Mouse (Mus musculus): ENCODE data around the gene Alyref.
"Not testable (repeated sequence)": the region's sequence is repeated elsewhere in the genome, so short reads cannot be mapped to it uniquely, and the experiment has no call there.

The Alyref gene

DNA sequence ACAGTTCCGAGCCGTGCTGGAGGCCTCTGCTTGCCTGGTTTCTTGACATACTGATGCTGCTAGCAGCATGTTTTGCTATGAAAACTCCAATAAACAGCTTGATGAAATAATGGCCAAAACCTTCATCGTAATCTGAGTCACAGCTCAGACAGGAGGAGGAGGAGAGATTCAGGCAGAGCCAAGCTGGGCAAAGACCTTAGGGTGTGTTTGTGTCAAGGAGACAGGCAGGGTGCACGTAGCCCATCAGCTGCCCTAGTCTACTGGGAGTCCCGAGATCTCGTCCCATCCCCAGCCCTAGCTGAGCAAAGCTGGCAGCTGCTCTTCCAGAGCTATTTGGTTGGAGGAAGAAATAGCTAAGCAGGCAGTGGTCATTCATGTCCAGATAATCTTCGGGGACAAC, 7.5 kb upstream of the Alyref start:
- no peak for DNase-seq (ENCODE audit: low read depth, low spot score)

DNA sequence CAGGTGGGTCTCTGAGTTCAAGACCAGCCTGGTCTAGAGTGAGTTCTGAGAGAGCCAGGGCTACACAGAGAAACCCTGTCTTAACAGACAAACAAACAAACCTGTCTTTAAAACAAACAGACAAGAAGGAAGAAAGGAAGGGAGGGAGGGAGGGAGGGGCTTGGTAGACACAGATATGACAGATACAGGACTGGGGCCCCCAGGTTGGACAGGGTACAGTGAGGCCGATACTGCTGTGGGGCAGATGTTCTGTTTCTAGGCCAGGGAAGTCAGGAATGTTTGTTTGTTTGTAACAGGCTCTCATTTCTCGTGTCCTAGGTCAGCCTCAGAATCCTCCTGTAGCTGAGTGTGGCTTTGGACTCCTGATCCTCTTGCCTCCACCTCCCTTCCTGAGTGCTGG, 5.4 kb upstream of the Alyref start:
- no peak for DNase-seq (ENCODE audit: low read depth, low spot score)

DNA sequence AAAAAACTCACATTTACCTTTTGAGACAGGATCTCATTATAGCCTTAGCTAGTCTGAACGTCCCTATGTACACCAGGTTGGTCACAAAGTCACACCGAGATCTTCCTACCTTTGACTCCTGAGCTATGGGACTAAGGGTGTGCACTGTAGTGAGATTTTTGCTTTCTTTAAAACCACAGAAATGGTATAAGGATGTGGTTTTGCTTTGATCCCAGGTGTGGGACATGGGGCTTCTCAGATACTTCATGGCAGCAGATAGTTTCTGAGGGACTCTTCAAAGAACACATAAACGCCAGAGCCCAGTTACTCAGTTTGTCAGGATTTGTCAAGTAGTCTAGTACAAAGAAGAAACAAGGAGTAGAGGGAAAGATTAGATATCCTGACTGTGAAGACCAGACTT, 2.6 kb upstream of the Alyref start:
- DNase-seq (ENCODE audit: low read depth, low spot score), result peak; percentile 83

DNA sequence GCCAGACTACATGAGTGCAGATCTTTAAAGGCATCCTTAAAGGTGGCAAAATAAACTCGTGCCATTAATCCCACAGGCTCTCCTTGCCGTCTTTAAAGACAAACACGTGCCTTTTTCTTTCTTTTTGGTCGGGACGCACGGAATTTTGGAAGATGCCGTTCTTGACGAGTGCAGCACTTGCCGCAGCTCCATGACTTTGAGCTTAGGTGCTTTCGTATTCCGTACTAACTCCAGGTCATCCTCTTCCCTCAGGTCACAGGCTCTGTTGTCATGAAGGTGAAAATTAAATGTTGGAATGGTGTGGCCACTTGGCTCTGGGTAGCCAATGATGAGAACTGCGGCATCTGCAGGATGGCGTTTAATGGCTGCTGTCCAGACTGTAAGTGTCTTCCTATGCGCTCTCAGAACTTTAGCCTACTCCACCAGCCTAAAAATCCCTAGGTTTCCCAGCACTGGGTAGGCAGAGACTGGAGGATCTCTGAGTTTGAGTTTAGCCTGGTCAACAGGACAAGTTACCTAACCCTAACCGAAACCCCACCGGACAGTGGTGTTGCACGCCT, 905 bp upstream of the Alyref start:
- no peak for DNase-seq (ENCODE audit: low read depth, low spot score)

DNA sequence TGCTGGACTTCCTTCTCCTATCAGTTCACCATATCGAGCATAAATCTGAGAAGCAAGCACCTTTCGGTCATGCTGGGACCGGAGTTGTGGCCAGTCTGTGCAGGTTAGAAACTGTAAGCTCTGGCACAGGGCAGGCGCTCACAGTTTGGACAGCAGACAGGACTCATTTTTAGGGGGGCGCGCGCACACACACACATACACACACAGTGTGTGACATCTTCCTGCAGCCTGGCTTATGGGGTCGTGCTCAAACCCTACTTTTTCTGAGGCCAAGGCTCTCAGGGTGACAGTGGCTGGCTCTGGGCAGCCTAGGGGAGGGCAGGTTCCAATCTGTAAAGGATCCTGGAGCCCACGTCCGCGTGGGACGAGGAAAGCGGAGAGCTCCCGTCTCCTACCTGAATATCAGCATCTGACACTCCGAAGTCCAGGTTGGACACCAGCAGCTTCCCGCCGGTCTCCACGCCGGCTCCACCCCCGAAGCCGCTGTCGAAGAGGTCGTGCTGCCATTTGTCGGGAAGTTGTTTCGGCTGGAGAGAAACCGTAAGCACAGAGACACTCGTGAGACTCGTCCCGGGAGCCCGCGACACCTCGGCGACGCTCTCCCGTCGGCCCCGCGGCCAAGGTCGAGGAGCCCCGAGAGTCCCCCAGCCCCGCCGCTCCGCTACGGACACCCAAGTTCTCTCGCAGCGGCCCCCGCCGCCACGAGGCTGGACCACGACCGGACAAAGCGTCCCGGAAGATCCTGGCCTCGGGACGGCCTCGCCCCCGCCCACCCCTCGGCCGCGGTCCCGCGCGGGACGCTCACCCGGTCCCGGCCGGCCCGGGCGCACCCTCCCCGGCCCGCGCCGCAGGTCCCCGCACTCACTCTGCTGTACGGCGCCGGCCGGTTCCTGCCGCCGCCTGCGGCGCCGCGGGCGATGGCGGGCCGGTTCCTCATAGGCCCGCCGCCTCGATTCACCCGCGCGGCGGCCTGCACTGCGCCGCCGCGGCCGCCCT, 627 bp downstream of the Alyref start:
- DNase-seq (ENCODE audit: low read depth, low spot score), result peak; percentile 39

DNA sequence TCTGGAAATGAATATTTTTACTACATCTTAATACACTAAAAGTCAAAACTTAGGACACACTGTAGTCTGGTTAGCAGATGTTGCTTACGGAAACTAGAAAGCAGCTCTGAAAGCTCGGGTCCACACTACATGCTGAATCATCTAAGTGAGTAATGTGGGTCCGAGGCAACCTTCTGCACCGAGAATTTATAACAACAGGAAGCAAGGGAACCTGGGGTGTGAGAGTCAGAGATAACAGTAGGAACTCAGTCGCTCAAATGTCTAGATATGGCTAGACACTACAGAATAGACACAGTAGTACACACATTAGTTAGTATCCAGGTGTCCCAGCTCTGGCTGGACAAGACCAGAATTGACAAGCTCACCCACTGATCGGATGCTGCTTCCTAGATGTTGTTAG, 9.6 kb downstream of the Alyref start:
- no peak for DNase-seq (ENCODE audit: low read depth, low spot score)

DNA sequence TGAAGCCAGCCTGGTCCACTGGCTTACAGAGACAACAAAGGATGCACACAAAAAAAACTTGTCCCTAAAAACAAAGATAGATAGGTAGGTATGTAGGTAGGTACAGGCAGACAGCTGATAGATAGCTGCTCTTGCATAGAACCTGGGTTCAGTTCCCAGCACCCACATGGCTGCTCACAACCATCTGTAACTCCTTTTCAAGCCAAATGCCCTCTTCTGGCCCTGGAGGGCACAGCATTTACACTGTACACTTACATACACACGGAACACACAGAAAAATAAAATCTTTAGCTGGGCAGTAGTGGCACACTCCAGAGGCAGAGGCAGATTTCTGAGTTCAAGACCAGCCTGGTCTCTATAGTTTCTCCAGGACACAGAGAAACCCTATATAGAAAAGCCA, 14.2 kb downstream of the Alyref start:
- DNase-seq (ENCODE audit: low read depth, low spot score), result no peak

DNA sequence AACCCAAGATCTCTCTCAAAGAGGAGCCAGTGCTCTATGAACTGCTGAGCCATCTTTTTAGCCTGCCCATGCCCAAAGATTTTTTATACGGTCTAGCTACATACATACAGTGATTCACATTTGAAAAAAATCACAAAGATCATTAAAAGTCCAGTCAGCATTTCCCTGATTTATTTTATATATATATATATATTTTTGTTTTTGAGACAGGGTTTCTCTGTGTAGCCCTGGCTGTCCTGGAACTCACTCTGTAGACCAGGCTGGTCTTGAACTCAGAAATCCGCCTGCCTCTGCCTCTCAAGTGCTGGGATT, 15.2 kb downstream of the Alyref start:
- DNase-seq (ENCODE audit: low read depth, low spot score), result not testable (repeated sequence)

DNA sequence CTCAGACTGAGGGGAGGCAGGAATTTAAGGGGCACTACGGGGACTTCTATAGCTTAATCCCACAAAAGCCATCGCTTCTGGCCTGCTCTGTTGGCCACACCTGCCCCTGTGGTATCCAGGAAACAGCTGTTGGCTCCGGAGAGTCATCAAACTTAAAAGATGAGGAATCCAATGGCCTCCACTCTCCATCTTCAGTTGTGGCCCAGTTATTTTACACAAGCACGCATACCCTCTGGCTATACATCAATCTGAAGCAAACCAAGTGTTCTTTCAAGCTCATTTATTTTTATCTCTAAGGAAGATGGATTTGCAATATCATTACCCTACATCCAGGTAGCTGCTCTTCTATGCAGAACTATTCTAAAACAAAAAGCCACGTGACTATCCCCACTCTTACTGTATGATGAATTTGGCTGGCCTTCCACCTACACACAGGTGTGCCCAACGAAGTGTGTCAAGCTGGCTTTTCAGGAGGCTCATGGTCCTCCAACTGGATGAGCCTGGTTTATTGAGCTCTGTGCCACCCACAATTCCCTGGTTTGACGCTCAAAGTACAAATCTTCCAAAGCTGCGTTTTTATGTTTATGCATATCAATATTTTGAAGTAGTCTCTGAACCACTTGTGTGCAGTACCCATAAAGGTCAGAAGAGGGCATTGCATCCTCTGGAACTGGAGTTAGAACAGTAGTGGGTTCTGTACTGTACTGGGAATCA, 15.7 kb downstream of the Alyref start:
- DNase-seq (ENCODE audit: low read depth, low spot score), result peak; percentile 73

DNA sequence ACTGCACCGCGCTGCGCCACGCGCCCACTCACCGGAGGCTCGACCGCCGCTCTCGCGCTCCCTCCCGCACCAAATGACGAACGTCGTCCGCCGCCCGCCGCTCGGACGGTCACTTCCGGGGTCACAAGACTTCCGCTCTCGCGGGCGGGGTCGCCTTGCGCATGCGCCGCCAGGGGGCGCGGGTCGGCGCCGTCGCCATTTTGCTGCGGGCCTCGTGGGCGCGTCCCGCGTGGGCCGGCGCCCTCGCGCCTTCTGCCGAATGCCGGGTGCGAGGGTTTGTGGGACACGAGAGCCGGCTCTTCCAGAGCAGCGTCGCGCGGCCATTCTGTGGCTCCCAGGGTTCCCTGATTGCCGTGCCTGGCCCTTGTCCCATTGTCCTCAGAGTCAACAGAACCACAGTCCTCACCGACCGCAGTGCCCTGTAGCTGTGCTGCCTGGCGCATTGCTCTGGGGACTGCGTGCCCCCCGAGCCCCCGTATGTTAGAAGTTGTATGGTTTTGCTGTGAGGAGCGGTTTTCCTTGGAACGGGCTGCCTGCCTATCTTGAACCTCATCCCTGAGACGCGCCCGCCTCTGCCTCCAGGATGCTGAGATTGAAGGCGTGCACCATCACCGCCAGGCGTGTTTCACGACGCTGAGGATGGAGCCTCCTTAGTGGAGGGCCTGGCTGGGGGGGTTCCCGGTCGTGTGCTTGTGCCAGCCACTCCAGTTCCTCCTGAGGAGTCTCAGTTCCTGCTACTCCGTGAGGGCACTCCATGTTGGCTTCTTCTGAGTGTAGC, 16.5 kb downstream of the Alyref start, which contains the start of gene Arhgdia:
Arhgdia (minus strand) TSS at position 135 of the 778 bp plus-strand sequence.
- peak; percentile 92 for DNase-seq (ENCODE audit: low read depth, low spot score)

DNA sequence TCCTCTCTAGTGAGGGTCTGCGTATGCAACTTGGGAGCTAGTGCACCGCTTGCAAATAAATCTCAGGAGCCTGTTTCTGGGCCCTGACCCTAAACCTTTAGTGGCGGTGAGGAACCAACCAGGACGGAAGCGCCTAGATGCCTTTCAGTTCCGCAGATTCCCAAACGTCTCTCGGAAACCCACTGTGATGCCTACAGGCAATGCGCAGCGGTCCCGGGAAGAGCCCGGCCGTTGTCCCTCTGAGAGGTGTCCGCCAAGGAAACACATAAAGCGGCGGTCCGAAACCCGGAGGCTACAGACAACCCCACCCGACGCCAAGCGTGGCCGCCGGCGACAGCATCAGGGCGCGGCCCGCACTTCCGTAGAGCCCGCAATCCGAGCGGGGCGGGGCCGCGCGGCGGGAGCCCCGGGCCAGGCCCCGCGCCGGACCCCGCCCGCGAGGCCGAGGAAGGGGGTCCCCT, 17.3 kb downstream of the Alyref start:
- peak; percentile 67 for DNase-seq (ENCODE audit: low read depth, low spot score)

DNA sequence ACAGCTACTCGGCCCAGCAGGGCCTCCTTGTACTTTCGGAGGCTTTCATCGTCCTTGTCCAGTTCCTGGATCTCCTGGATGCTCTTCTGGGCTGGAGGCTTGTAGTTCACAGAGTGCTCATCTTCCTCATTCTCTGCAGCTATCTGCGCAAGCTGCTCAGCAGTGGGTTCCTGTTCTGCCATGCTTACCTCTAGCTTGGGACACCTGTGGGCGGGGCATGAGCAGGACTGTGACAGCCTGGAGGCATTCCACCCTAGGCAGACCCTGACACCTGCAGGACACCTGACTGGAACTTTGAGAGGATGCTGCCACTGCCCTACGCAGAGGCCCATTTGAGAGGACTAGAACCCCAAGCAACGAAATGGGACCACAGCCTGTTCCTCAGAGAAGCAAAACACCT, 18.0 kb downstream of the Alyref start:
- peak; percentile 47 for DNase-seq (ENCODE audit: low read depth, low spot score)

DNA sequence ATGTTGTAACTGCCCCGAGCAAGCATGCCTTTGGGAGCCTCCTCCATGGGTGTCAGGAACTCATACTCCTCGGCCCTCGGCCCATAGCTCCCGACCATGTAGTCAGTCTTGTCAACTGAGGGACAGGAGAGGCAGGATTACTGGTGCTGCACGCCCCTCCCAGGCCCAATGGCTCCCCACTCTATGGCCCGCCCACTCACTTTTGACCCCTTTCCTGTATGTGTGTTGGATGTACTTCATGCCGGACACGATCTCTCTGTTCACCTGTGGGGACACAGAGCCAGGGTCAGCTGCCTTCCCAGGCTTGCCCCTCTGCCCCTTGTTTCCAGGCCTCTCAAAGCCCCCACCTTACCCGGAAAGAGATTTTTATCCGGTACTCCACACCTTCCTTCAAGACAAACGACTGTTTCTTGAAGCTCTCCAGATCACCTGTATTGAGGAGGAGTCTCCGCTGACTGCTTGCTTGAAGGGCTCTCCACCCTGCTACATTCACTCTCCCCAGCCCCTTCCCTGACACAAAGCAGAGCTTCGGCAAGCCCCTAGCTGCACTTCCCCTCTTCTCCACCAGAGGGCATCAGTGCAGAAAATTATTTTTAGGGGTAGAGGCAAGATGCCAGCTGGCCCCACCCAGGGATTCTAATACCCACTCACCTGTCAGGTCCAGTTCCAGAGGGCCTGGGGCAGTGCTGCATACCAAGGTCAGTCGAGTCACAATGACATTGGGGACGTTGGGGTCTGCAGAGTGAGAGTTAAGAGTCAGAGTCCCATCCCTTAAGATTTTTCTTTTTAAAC, 18.7 kb downstream of the Alyref start:
- DNase-seq (ENCODE audit: low read depth, low spot score), result peak; percentile 80

DNA sequence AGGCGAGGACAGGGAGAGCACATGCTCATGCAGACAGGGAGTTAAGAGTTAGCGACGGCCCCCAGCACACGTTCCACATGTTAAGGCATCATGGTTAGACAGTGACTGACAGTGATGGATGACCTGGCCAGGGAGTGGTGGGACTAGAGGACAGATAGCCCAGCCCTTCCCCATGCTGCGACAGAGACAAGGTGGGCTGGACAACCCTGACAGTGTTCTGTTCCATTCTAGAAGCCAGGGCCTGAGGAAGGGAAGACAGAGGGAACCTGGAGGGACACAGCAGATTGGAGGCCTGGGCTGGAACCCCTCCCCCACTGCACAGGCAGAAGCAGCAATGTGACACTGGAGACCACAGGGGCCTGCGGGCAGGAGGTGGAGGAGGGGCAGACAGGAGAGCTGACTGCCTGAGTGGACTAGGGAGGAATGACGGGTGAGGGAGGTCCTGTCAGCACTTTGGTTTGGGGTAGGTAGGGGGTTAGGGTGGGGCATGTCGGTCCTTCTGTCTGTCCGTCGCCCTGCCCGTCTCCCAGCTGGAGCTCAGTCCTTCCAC, 19.4 kb downstream of the Alyref start:
- DNase-seq (ENCODE audit: low read depth, low spot score), result no peak

DNA sequence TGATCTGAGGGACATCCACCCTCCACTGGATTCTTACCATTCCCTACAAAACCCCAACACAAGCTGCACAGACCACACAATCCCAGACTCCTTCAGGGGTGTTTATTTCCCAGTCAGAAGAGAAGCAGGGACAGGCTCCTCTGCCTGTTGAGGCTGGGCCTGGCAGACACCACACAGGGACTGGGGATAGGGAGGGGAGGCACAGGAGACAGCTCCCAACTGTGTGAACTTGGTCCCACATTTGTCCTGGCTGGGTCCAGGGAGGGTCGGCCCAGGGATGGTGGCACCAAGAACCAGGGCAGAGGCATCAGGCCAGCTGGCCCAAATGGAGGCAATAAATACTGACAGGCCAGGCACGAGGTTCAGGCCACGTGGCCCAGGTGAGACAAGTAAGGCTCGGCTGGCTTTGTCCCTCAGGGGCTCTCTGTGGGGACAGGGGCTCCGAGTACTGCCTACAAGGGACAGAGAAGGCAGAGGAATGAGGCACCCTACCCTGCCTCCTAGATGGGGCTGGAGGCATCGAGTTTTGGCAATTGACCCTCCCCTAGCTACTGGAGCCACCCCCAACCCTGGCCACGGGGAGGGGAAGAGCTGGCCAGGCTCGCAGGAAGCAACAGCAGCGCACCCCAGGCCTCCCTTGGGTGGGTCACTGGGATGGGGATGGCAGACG, 20.0 kb downstream of the Alyref start:
- no peak for DNase-seq (ENCODE audit: low read depth, low spot score)

DNA sequence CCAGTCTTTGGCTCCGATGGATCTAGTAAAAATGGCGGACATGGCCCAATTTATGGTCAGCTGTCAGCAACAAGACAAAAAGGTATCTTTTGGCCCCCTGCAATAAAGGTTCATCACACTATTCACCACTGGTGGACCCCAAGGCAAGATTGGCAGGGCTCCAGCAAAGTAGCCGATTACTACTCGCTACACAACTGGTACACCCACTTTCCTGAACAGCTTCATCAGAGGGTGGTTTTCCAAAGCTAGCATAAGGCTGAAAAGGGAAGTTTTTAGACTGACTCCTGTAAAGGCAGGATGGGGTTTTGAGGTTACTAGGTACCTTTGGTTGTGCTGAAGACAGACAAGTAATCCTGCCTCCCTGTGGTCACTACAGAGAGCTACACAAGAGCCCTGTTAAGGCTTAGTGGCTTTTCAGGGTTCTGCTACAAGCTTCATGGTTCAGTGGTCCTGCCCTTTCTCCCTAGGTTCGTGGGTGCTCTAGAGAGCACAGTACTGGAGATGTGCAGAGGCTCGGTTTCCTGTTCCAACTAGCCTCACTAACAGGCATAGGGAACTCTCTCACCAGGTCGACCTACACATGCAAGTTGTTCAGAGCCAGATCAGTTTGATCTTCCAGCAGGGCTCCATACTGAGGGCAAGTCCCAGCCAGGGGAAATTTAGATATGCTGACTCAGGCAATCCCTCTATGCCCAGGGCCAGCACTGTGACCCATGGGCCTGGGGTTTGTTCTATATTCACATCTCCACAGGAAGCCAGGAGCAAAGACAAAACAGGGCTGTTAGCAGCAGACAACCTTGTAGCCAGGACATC, 20.7 kb downstream of the Alyref start:
- DNase-seq (ENCODE audit: low read depth, low spot score), result peak; percentile 64

DNA sequence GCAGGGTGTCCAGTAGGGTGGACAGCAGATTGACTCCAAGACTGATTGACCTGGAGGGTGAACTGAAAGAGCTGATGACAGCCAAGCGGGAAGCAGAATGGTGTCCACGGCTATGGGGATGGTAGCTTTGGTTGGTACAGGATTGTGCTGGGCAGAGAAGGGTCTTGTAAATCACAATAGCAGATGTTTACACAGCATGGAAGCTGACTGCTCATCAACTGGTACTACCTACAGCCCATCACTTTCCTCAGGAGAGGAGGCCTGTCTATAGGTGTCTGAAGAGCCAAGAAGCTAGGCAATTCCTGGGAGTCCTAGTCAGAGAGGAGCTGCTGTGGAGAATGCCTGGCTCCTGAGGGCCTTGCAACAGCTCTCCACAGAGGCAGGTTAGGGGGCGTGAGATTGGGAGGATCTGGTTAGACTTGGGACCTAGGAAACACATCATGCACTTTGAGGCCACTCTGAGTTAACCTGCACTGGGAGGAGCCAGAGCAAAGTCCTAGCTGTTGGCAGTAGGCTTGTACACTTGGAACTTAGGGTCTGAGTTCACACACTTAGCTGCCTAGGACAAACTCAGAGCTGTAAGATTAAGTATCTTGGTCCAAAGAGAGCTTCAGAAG, 21.7 kb downstream of the Alyref start:
- DNase-seq (ENCODE audit: low read depth, low spot score), result no peak

DNA sequence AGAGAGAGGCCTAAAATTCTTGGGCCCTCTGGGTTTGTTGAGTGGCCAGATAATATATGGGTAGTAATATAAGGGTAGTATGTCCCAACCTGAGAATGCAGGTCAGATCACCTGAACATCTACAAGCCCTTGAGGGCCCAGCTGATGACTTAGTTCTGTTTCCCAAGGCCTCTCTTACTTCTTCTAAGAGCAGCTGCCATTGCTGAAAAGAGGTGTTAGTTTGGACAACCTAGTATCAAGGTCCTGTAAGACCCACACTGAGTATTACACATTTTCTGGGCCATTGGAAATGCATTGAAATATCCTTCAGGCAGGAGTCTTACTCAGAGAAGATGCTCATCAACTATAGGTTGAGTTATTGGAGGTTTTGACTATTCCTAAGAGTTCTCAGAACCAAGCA, 22.2 kb downstream of the Alyref start:
- DNase-seq (ENCODE audit: low read depth, low spot score), result no peak

DNA sequence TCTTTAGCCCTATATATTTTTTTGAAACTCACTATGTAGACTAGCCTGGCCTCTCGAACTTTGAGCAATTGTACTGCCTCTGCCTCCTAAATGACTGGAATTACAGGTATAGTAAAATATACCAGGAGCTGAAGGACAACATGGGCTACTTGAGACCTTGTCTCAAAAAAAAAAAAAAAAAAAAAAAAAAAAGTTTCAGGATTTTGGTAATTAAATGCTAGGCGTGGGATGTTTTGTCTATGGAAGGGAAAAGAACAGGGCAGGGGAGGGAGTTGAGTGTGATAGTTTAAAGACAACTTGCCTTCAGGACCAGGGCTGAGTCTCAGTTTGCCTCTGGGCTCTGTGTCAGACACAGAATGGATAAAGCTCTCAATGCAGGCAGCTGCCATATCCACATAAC, 23.1 kb downstream of the Alyref start:
- no peak for DNase-seq (ENCODE audit: low read depth, low spot score)
